Mouse (Mus musculus) kidney, postnatal 0 days (tissue): ENCODE measurements around the gene Oard1. TPM values are rescaled to one million over a fixed set of nuclear protein-coding genes. Genes with fewer than 3 reads are reported as not detected.

ENCODE experiments used
- ATAC-seq: fragments of 200-750 bp; cut with Nextera tagmentation; replicated peaks from 2 replicates; pipeline ENCODE4 v1.8.0; 2017; ENCODE audit warnings: low read depth, moderate number of reproducible peaks, moderate TSS enrichment, moderate library complexity; ENCODE audit not compliant: low FRiP score
- DNase-seq: peaks from one replicate; pipeline ENCODE4 v3.0.0-alpha.2; 2016; ENCODE audit warnings: low spot score
- H3K27ac ChIP-seq: fragments of 300-500 bp; sonication (generic); 2 replicates; pipeline ENCODE4 v1.5.1; 2014; ENCODE audit warnings: mild to moderate bottlenecking
- H3K27me3 ChIP-seq: fragments of 300-500 bp; sonication (generic); 2 replicates; pipeline ENCODE4 v1.6.1; 2014; ENCODE audit warnings: low read length, mixed read lengths; ENCODE audit not compliant: insufficient read depth
- H3K36me3 ChIP-seq: fragments of 300-500 bp; sonication (generic); 2 replicates; pipeline ENCODE4 v1.6.1; 2014; ENCODE audit warnings: low read length, mixed read lengths; ENCODE audit not compliant: insufficient read depth
- H3K4me1 ChIP-seq: fragments of 300-500 bp; sonication (generic); replicated peaks from 2 replicates; pipeline ENCODE4 v1.6.1; 2014; ENCODE audit warnings: antibody characterized with exemption, low read length, mixed read lengths; ENCODE audit not compliant: insufficient read depth
- H3K4me2 ChIP-seq: fragments of 300-500 bp; sonication (generic); 2 replicates; pipeline ENCODE4 v1.6.1; 2014; ENCODE audit warnings: mild to moderate bottlenecking, low read length, moderate library complexity, mixed read lengths
- H3K4me3 ChIP-seq: fragments of 300-500 bp; sonication (generic); replicated peaks from 2 replicates; pipeline ENCODE4 v1.5.1; 2014; ENCODE audit warnings: low read depth, low read length
- H3K9ac ChIP-seq: fragments of 300-500 bp; sonication (generic); 2 replicates; pipeline ENCODE4 v1.6.1; 2014; ENCODE audit warnings: low read depth, low read length
- H3K9me3 ChIP-seq: fragments of 300-500 bp; sonication (generic); replicated peaks from 2 replicates; pipeline ENCODE4 v1.6.1; 2016; ENCODE audit warnings: low read length, inconsistent platforms, mixed read lengths
- CTCF ChIP-seq: IDR thresholded peaks from 2 replicates; pipeline ENCODE4 v1.5.1; 2016; ENCODE audit warnings: antibody characterized with exemption, low read depth, mild to moderate bottlenecking, moderate library complexity
- WGBS: fragments of 180-500 bp; shearing (Covaris S2); extraction: QIAGEN DNeasy Blood & Tissue Kit; methylation state at CpG from one replicate; pipeline ENCODE4 v1.1.7; 2014; 5-methylcytosine and 5-hydroxymethylcytosine counted together
- polyA plus RNA-seq: library from polyadenylated mRNA; unstranded; fragments of >200 nt; fragmentation: Nextera tagmentation; extraction: Ambion mirVana; gene quantifications from 2 replicates; pipeline ENCODE4 v1.2.1, GENCODE M21; 2015

The Oard1 gene
- polyA plus RNA-seq, 1 experiment from 2014 or later: 82.6 TPM

DNA sequence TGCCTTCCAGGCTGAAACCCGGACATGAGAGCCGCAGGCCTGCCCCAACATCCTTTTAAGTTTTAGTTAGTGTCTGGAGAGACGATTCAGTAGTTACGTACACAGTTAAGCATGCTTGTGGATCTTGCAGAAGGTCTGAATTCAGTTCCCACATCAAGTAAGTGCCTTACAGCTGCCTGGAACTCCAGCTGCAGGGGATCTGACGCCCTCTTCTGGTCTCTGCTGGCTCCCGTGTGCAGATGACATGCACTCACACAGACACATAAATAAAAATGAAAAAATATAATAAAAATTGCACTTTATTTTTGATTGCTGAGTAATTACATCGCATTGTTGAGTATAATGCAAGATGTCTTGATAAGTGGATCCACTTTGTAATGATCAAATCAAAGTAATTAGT lies 43.7 kb downstream of the Oard1 start:
- ATAC-seq (no peak), DNase-seq (no peak)
- H3K4me2 ChIP-seq: no peak overlapping the region
- H3K4me3 ChIP-seq: no peak overlapping the region
- H3K27ac ChIP-seq: no peak overlapping the region
- peak; percentile 46 for TF ChIP-seq CTCF
- no peaks in the 10 kb centered on the region for H3K9me3 ChIP-seq
- H3K4me1 ChIP-seq: peaks cover 9% of the 10 kb centered on the region
- 78% methylated on average over 7 of the region's 7 CpGs for WGBS
- H3K9ac ChIP-seq: no peak overlapping the region
- H3K36me3 ChIP-seq: no peaks in the 10 kb centered on the region
- H3K27me3 ChIP-seq: no peaks in the 10 kb centered on the region

DNA sequence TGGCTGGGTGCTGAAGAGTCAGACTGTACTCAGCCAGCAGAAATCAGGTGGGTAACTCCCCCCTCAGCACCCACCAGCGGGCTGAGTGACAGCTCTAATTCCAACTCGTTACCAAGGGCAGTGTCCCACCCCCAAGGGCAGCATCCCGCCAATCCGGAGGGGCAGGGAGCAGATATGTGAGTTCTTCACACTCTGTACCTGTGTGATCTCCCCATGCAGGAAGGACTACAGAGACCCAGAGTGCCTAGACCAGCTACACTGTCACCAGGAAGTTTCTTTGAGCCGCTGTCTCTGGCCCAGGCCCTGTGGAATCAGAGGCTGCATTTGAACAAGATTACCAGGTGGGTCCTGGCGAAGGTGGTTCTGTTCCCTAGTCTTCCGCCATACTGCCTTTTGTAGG lies 44.4 kb downstream of the Oard1 start:
- H3K27me3 ChIP-seq: no peaks in the 10 kb centered on the region
- H3K4me3 ChIP-seq: no peak overlapping the region
- H3K9me3 ChIP-seq: no peaks in the 10 kb centered on the region
- H3K4me1 ChIP-seq: peaks cover 9% of the 10 kb centered on the region
- DNase-seq: no peak
- TF ChIP-seq CTCF: no peak
- H3K27ac ChIP-seq: no peak overlapping the region
- H3K9ac ChIP-seq: no peak overlapping the region
- H3K4me2 ChIP-seq: no peak overlapping the region
- no peaks in the 10 kb centered on the region for H3K36me3 ChIP-seq
- no peak for ATAC-seq
- WGBS: 67% methylated on average over 7 of the region's 7 CpGs

DNA sequence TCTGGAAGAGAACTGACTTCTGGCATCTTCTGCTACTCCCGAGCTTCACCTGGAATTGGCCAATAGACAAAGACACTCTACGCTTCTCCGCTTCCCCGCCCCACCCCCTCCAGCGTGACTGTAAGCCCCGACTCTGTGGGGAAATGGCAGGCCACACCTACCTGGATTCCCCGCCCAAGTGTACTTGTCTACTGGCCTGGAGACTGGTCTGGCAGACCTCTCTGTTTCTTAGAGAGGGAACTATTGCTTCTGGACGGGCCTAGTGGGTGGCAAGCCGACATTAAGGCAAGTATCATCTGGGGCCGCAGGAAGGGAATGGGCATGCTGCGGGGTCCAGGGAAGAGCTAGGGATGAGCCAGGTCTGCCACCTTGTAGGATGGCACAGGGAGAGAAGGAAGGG lies 44.9 kb downstream of the Oard1 start, which contains the start of gene Unc5cl:
Unc5cl (plus strand) TSS at position 214 of the 400 bp plus-strand sequence.
- 59% methylated on average over 11 of the region's 11 CpGs for WGBS
- Histone ChIP-seq H3K9ac (no peak within 1 kb of the TSS), H3K4me3 (no peak within 1 kb of the TSS), H3K36me3 (no peaks in the 10 kb centered on the region), H3K27me3 (no peaks in the 10 kb centered on the region), H3K4me1 (peaks cover 9% of the 10 kb centered on the region), H3K9me3 (no peaks in the 10 kb centered on the region), H3K4me2 (no peak within 1 kb of the TSS), H3K27ac (no peak within 1 kb of the TSS)
- no peak for DNase-seq
- TF ChIP-seq CTCF: no peak
- no peak for ATAC-seq

DNA sequence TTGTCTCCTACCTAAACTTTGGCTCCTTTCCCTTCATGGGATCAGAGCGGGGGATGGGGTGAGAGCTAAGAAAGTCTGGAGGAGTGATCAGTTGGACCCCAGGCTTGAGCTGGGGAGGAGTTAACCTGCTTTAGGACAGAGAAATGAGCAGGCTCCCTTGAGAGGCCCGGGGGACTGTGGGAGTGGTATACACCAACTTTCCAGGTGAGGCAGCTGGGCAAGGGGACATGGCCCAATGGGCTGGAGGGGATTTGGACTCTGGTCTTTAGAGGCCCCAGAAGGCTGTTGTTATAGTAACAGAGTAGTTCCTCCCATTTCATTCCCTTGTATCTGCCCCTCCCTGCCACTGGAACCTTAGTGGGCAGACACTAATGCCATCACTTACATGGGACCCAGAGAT lies 46.1 kb downstream of the Oard1 start:
- 86% methylated on average over 2 of the region's 2 CpGs for WGBS
- Histone ChIP-seq H3K9me3 (no peaks in the 10 kb centered on the region), H3K36me3 (no peaks in the 10 kb centered on the region), H3K4me1 (peaks cover 9% of the 10 kb centered on the region), H3K27me3 (no peaks in the 10 kb centered on the region), H3K9ac (no peak overlapping the region), H3K4me3 (no peak overlapping the region), H3K4me2 (no peak overlapping the region), H3K27ac (no peak overlapping the region)
- TF ChIP-seq CTCF: no peak
- DNase-seq (no peak), ATAC-seq (peak; percentile 71; the same call in 1 of the 2 replicates)

DNA sequence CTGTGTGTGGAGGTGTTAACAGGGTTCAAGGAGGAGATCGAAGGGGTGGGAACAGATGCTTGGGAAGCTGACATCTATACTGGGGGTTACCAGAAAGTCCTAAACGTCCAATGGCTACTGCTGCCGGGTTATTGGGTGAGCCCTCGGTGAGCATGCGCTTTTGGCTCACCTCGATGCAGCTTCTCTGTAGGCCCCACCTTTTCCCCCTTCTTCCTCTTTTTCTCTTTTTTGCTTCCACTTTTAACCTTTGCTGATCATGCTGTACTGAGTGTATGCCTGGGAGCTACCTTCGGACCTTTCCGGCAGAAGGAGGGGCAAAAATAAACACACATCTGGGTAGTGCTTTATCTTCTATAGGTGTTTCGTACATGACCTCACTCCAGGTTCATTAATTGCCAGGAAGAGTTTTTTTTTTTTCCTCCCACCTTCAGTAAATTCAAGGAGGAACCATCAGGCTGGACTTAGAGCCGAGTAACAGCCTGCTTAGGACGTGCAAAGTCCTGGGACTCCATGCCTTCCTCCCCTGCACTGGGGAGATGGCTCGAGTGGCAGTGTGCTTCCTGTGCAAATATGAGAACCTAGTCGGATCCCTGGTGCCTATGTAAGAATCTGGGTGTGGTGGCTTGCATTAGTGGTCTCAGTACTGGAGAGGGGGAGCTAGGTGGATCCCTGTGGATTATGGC lies 48.3 kb downstream of the Oard1 start:
- H3K9me3 ChIP-seq: no peaks in the 10 kb centered on the region
- no peaks in the 10 kb centered on the region for H3K36me3 ChIP-seq
- H3K27me3 ChIP-seq: no peaks in the 10 kb centered on the region
- no peak overlapping the region for H3K4me2 ChIP-seq
- no peak overlapping the region for H3K4me3 ChIP-seq
- DNase-seq (no peak), ATAC-seq (no peak)
- H3K9ac ChIP-seq: no peak overlapping the region
- no peak for TF ChIP-seq CTCF
- H3K27ac ChIP-seq: no peak overlapping the region
- 47% methylated on average over 13 of the region's 13 CpGs for WGBS
- no peaks in the 10 kb centered on the region for H3K4me1 ChIP-seq

DNA sequence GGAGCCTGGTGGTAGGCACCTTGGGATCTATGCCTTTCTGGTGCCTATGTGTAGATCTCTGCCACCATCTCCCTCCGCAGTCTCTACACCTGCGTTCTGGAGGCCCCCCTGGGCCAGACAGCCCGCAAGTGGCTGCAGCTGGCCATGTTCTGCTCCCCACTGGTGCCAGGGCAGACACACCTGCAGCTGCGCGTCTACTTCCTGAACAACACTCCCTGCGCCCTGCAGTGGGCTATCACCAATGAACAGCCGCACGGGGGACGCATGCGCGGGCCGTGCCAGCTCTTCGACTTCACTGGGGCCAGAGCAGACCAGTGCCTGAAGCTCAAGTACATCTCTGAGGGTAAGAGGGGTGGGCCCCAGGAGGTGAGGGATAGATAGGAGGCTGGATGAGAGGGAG lies 52.3 kb downstream of the Oard1 start:
- DNase-seq: no peak

DNA sequence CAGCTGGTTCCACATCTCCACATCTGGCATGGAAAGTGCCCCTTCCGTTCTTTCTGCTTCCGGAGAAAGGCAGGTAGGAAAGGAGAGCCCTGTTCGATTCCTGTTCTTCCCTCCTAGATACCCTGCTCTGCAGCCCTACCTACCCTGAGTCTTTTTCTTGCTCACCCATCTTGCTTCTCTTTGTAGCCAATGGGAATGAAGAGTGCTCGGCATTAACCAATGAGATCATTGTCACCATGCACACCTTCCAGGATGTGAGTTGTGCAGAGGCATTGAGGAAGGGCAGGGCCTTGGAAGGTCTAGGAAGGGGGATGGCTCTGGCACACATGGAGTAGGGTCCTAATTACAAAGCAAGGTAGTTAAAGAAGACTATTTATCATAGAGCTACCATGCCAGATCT lies 53.6 kb downstream of the Oard1 start:
- no peak for DNase-seq
- no peak overlapping the region for H3K27ac ChIP-seq
- H3K4me3 ChIP-seq: no peak overlapping the region
- H3K9ac ChIP-seq: no peak overlapping the region
- H3K4me2 ChIP-seq: no peak overlapping the region
- ATAC-seq: no peak
- no peaks in the 10 kb centered on the region for H3K27me3 ChIP-seq
- no peaks in the 10 kb centered on the region for H3K4me1 ChIP-seq
- no peaks in the 10 kb centered on the region for H3K9me3 ChIP-seq
- WGBS: 88% methylated on average over 4 of the region's 4 CpGs
- TF ChIP-seq CTCF: no peak
- H3K36me3 ChIP-seq: no peaks in the 10 kb centered on the region

More for the DNA sequence above, 52.3 kb downstream of the Oard1 start:
- no peak for ATAC-seq
- Histone ChIP-seq H3K4me3 (no peak overlapping the region), H3K36me3 (no peaks in the 10 kb centered on the region), H3K4me1 (no peaks in the 10 kb centered on the region), H3K9ac (no peak overlapping the region), H3K27me3 (no peaks in the 10 kb centered on the region), H3K9me3 (no peaks in the 10 kb centered on the region), H3K27ac (no peak overlapping the region), H3K4me2 (no peak overlapping the region)
- TF ChIP-seq CTCF: no peak
- 95% methylated on average over 13 of the region's 13 CpGs for WGBS

Other genes starting within 250 kb of the Oard1 start
- gene A530064D06Rik, start 242.7 kb upstream of the Oard1 start, polyA plus RNA-seq: 0.08 and 0.26 TPM in 2 replicates
- gene Trem1, start 177.2 kb upstream of the Oard1 start, polyA plus RNA-seq: 0.08 and 0.13 TPM in 2 replicates
- gene Trem3, start 162.2 kb upstream of the Oard1 start, polyA plus RNA-seq: 0.16 and 0.32 TPM in 2 replicates
- gene Treml4, start 145.7 kb upstream of the Oard1 start, polyA plus RNA-seq: 0.20 and 0.32 TPM in 2 replicates
- 0.11 TPM in 1 of 2 replicates, not detected in the other for gene Treml2, start 110.5 kb upstream of the Oard1 start, polyA plus RNA-seq
- 0.24 and 0.28 TPM in 2 replicates for gene B430306N03Rik, start 93.9 kb upstream of the Oard1 start, polyA plus RNA-seq
- 2.5 and 3.0 TPM in 2 replicates for gene Trem2, start 63.6 kb upstream of the Oard1 start, polyA plus RNA-seq
- 0.21 TPM in 1 of 2 replicates, not detected in the other for gene Treml1, start 50.1 kb upstream of the Oard1 start, polyA plus RNA-seq
- 8.0 and 8.1 TPM in 2 replicates for gene Nfya, start 108 bp upstream of the Oard1 start, polyA plus RNA-seq
- gene Apobec2, start 22.9 kb downstream of the Oard1 start, polyA plus RNA-seq: 0.80 and 0.93 TPM in 2 replicates
- gene Tspo2, start 41.5 kb downstream of the Oard1 start, polyA plus RNA-seq: 0.62 and 1.2 TPM in 2 replicates
- gene Unc5cl, start 44.9 kb downstream of the Oard1 start, polyA plus RNA-seq: 3.6 and 3.9 TPM in 2 replicates